Mouse (Mus musculus): ENCODE measurements around the gene Mgea5. TPM values are rescaled to one million over a fixed set of nuclear protein-coding genes. Genes with fewer than 3 reads are reported as not detected.

Mgea5 gene
- polyA plus RNA-seq, 1 experiment from 2014 or later = 47.3 TPM

- WGBS = 6% methylated on average over 32 of the region's 32 CpGs
- Histone ChIP-seq H3K4me1 (peaks cover 58% of the 10 kb centered on the region), H3K36me3 (no peaks in the 10 kb centered on the region), H3K4me2 (peak overlapping the region; percentile 4; the same call in 1 of the 2 replicates), H3K9me3 (no peaks in the 10 kb centered on the region), H3K4me3 (0 out of 2 replicates have a peak overlapping the region, but pooled peaks have one; percentile 9), H3K27ac (no peak overlapping the region), H3K27me3 (peaks cover 62% of the 10 kb centered on the region), H3K9ac (no peak overlapping the region)
- ATAC-seq (ENCODE audit: insufficient number of reproducible peaks, low FRiP score, low TSS enrichment, low read depth) = no peak
These were observed 38.1 kb downstream of the Mgea5 start for GRCm38 (mm10) chr19:45745344-45746152.

- Histone ChIP-seq H3K27me3 (peaks cover 79% of the 10 kb centered on the region), H3K9ac (no peak overlapping the region), H3K27ac (no peak overlapping the region), H3K9me3 (no peaks in the 10 kb centered on the region), H3K4me1 (peaks cover 54% of the 10 kb centered on the region), H3K4me3 (no peak overlapping the region), H3K36me3 (no peaks in the 10 kb centered on the region), H3K4me2 (peak overlapping the region; percentile 93; the same call in 1 of the 2 replicates)
- WGBS = 22% methylated on average over 7 of the region's 7 CpGs
- no peak for ATAC-seq (ENCODE audit: insufficient number of reproducible peaks, low FRiP score, low TSS enrichment, low read depth)
These were observed 40.0 kb downstream of the Mgea5 start for GRCm38 (mm10) chr19:45743619-45744018.

GRCm38 (mm10) chr19:45742984-45743575, 40.6 kb downstream of the Mgea5 start:
- Histone ChIP-seq H3K27me3 (peaks cover 84% of the 10 kb centered on the region), H3K4me3 (peak overlapping the region; percentile 48), H3K9me3 (no peaks in the 10 kb centered on the region), H3K9ac (no peak overlapping the region), H3K27ac (no peak overlapping the region), H3K36me3 (no peaks in the 10 kb centered on the region), H3K4me2 (peak overlapping the region; percentile 93), H3K4me1 (peaks cover 48% of the 10 kb centered on the region)
- 2% methylated on average over 17 of the region's 44 CpGs for WGBS
- ATAC-seq (ENCODE audit: insufficient number of reproducible peaks, low FRiP score, low TSS enrichment, low read depth) = no peak

- Histone ChIP-seq H3K4me1 (peaks cover 49% of the 10 kb centered on the region), H3K27ac (no peak within 1 kb of the TSS), H3K27me3 (peaks cover 91% of the 10 kb centered on the region), H3K4me2 (peak within 1 kb of the TSS; percentile 93), H3K36me3 (no peaks in the 10 kb centered on the region), H3K9me3 (no peaks in the 10 kb centered on the region), H3K9ac (0 out of 2 replicates have a peak within 1 kb of the TSS, but pooled peaks have one; percentile 10), H3K4me3 (peak within 1 kb of the TSS; percentile 48)
- no peak for ATAC-seq (ENCODE audit: insufficient number of reproducible peaks, low FRiP score, low TSS enrichment, low read depth)
- WGBS = under 1% methylated on average over 64 of the region's 68 CpGs
These were observed 41.2 kb downstream of the Mgea5 start, which contains the start of gene Fgf8 for GRCm38 (mm10) chr19:45742218-45742983. TSS of gene Fgf8 (minus strand) at chr19:45742915.

GRCm38 (mm10) chr19:45741431-45742217, 42.0 kb downstream of the Mgea5 start:
- peaks cover 97% of the 10 kb centered on the region for H3K27me3 ChIP-seq
- peaks cover 52% of the 10 kb centered on the region for H3K4me1 ChIP-seq
- no peaks in the 10 kb centered on the region for H3K36me3 ChIP-seq
- WGBS = 3% methylated on average over 45 of the region's 45 CpGs
- ATAC-seq (ENCODE audit: insufficient number of reproducible peaks, low FRiP score, low TSS enrichment, low read depth) = no peak
- H3K4me3 ChIP-seq = peak overlapping the region; percentile 48
- no peaks in the 10 kb centered on the region for H3K9me3 ChIP-seq
- H3K4me2 ChIP-seq = peak overlapping the region; percentile 93
- no peak overlapping the region for H3K27ac ChIP-seq
- H3K9ac ChIP-seq = no peak overlapping the region

GRCm38 (mm10) chr19:45740817-45741216, 42.8 kb downstream of the Mgea5 start:
- Histone ChIP-seq H3K4me3 (no peak overlapping the region), H3K4me1 (peaks cover 51% of the 10 kb centered on the region), H3K36me3 (no peaks in the 10 kb centered on the region), H3K27me3 (peaks cover 97% of the 10 kb centered on the region), H3K9ac (no peak overlapping the region), H3K27ac (no peak overlapping the region), H3K9me3 (no peaks in the 10 kb centered on the region), H3K4me2 (no peak overlapping the region)
- WGBS = 8% methylated on average over 7 of the region's 7 CpGs
- no peak for ATAC-seq (ENCODE audit: insufficient number of reproducible peaks, low FRiP score, low TSS enrichment, low read depth)

- no peak overlapping the region for H3K4me3 ChIP-seq
- WGBS = 7% methylated on average over 13 of the region's 13 CpGs
These were observed 43.4 kb downstream of the Mgea5 start for GRCm38 (mm10) chr19:45740233-45740632.

GRCm38 (mm10) chr19:45738521-45738920, 45.1 kb downstream of the Mgea5 start:
- H3K27ac ChIP-seq = no peak overlapping the region
- H3K4me3 ChIP-seq = no peak overlapping the region
- no peak for ATAC-seq (ENCODE audit: insufficient number of reproducible peaks, low FRiP score, low TSS enrichment, low read depth)
- peaks cover 97% of the 10 kb centered on the region for H3K27me3 ChIP-seq
- 51% methylated on average over 5 of the region's 5 CpGs for WGBS
- no peaks in the 10 kb centered on the region for H3K36me3 ChIP-seq
- no peak overlapping the region for H3K4me2 ChIP-seq
- no peak overlapping the region for H3K9ac ChIP-seq
- peaks cover 50% of the 10 kb centered on the region for H3K4me1 ChIP-seq
- H3K9me3 ChIP-seq = no peaks in the 10 kb centered on the region

More at GRCm38 (mm10) chr19:45740233-45740632, 43.4 kb downstream of the Mgea5 start:
- no peak overlapping the region for H3K4me2 ChIP-seq
- H3K27me3 ChIP-seq = peaks cover 97% of the 10 kb centered on the region
- H3K9me3 ChIP-seq = no peaks in the 10 kb centered on the region
- no peaks in the 10 kb centered on the region for H3K36me3 ChIP-seq
- H3K27ac ChIP-seq = no peak overlapping the region
- no peak for ATAC-seq (ENCODE audit: insufficient number of reproducible peaks, low FRiP score, low TSS enrichment, low read depth)
- H3K9ac ChIP-seq = no peak overlapping the region
- H3K4me1 ChIP-seq = peaks cover 47% of the 10 kb centered on the region

GRCm38 (mm10) chr19:45737846-45738484, 45.7 kb downstream of the Mgea5 start:
- H3K4me3 ChIP-seq = no peak overlapping the region
- no peak overlapping the region for H3K27ac ChIP-seq
- WGBS = 80% methylated on average over 10 of the region's 10 CpGs
- H3K9ac ChIP-seq = no peak overlapping the region
- ATAC-seq (ENCODE audit: insufficient number of reproducible peaks, low FRiP score, low TSS enrichment, low read depth) = no peak
- no peak overlapping the region for H3K4me2 ChIP-seq
- H3K9me3 ChIP-seq = no peaks in the 10 kb centered on the region
- peaks cover 97% of the 10 kb centered on the region for H3K27me3 ChIP-seq
- peaks cover 48% of the 10 kb centered on the region for H3K4me1 ChIP-seq
- H3K36me3 ChIP-seq = no peaks in the 10 kb centered on the region

- Histone ChIP-seq H3K9me3 (no peaks in the 10 kb centered on the region), H3K4me2 (peak overlapping the region; percentile 64), H3K4me3 (peak overlapping the region; percentile 32), H3K27me3 (peaks cover 96% of the 10 kb centered on the region), H3K4me1 (peaks cover 42% of the 10 kb centered on the region), H3K36me3 (no peaks in the 10 kb centered on the region), H3K9ac (0 out of 2 replicates have a peak overlapping the region, but pooled peaks have one; percentile 33), H3K27ac (no peak overlapping the region)
- ATAC-seq (ENCODE audit: insufficient number of reproducible peaks, low FRiP score, low TSS enrichment, low read depth) = no peak
- 16% methylated on average over 23 of the region's 23 CpGs for WGBS
These were observed 46.3 kb downstream of the Mgea5 start for GRCm38 (mm10) chr19:45737208-45737845.
